Mouse (Mus musculus) heart, postnatal 0 days (tissue): Measurements from ENCODE around the gene Bbs5.

Experiments used
- CTCF ChIP-seq: IDR thresholded peaks from 2 replicates; pipeline ENCODE4 v1.5.1; 2016; ENCODE audit warnings: antibody characterized with exemption, control low read depth, low read depth
- EP300 ChIP-seq: IDR thresholded peaks from 2 replicates; pipeline ENCODE4 v1.6.1; 2016; ENCODE audit warnings: antibody characterized with exemption, low read depth

GRCm38 (mm10) chr2:69629215-69629614, 17.8 kb upstream of the Bbs5 start:
- TF ChIP-seq CTCF, result no peak
- no peak for TF ChIP-seq EP300
